In the genomic region with DNA sequence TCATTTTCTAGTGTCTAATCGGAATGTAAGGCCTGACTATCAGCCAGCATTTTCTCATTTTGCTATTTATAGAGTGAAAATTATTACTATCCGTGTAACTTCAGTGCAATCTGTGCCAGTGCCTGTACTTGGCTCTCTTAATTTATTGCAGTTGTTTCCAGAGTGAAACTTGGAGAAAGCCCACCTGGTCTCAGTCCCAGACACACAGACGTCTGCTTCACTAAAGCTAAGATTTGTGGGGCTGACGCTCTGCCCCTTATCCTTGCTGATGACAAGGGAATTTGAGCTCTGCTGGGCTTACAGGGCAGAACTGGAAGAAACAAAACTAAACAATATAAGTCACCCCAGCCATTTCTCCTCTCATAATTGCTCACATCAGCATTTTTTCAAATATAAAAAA, we compare ENCODE assay signal across 13 mouse cellular contexts. TPM values are rescaled to one million over a fixed set of nuclear protein-coding genes. Genes with fewer than 3 reads are reported as not detected.
A peak's percentile ranks its signal among the peaks of the same experiment; 100 is the strongest.
DNase-seq lines count a peak whose midpoint lies in the region; ATAC-seq lines count a peak whose summit lies in the region.
"Had no signal": no experiment of that assay in that cellular context is flagged by ENCODE, and none has a peak within 500 bp of the region (broad histone marks: within the 10 kb centered on the region; RNA-seq: fewer than 3 reads in every experiment).

No protein-coding gene starts in this region.

- no peaks in the 10 kb centered on the region for H3K27me3 ChIP-seq in midbrain, embryonic 14.5 days (ENCODE audit: control insufficient read depth, insufficient read depth, low read length)
- H3K27me3 ChIP-seq in hindbrain, embryonic 12.5 days, result no peaks in the 10 kb centered on the region
- H3K27me3 ChIP-seq: limb, embryonic 12.5 days; neural tube, embryonic 13.5 days had no signal

- 77% methylated on average over 4 of the region's 4 CpGs for WGBS in midbrain, embryonic 14.5 days
- 67% methylated on average over 4 of the region's 4 CpGs for WGBS in hindbrain, embryonic 12.5 days

- H3K36me3 ChIP-seq in midbrain, embryonic 14.5 days (ENCODE audit: control insufficient read depth, insufficient read depth, low read length), result no peaks in the 10 kb centered on the region
- H3K36me3 ChIP-seq in hindbrain, embryonic 12.5 days, result no peaks in the 10 kb centered on the region
- H3K36me3 ChIP-seq: limb, embryonic 12.5 days; neural tube, embryonic 13.5 days had no signal

- H3K4me2 ChIP-seq in midbrain, embryonic 14.5 days (ENCODE audit: low read length), result no peak overlapping the region
- H3K4me2 ChIP-seq in hindbrain, embryonic 12.5 days (replicated peaks), result no peak overlapping the region
- H3K4me2 ChIP-seq: limb, embryonic 12.5 days; neural tube, embryonic 13.5 days had no signal

- H3K4me3 ChIP-seq in midbrain, embryonic 14.5 days (replicated peaks; ENCODE audit: low read depth, low read length), result no peak overlapping the region
- no peak overlapping the region for H3K4me3 ChIP-seq in hindbrain, embryonic 12.5 days
- H3K4me3 ChIP-seq: limb, embryonic 12.5 days; neural tube, embryonic 13.5 days had no signal

- H3K4me1 ChIP-seq in midbrain, embryonic 14.5 days (ENCODE audit: control insufficient read depth, insufficient read depth, low read length), result peaks cover 6% of the 10 kb centered on the region; the same call in 1 of the 2 replicates
- H3K4me1 ChIP-seq in hindbrain, embryonic 12.5 days, result peaks cover 6% of the 10 kb centered on the region
- H3K4me1 ChIP-seq: limb, embryonic 12.5 days had no signal

- H3K27ac ChIP-seq in midbrain, embryonic 14.5 days (replicated peaks; ENCODE audit: low read depth, low read length), result no peak overlapping the region
- no peak overlapping the region for H3K27ac ChIP-seq in hindbrain, embryonic 12.5 days
- H3K27ac ChIP-seq: limb, embryonic 12.5 days; neural tube, embryonic 13.5 days had no signal

- H3K9me3 ChIP-seq in midbrain, embryonic 14.5 days (ENCODE audit: control insufficient read depth, low read length), result no peaks in the 10 kb centered on the region
- no peaks in the 10 kb centered on the region for H3K9me3 ChIP-seq in hindbrain, embryonic 12.5 days (replicated peaks)
- H3K9me3 ChIP-seq: limb, embryonic 12.5 days; neural tube, embryonic 13.5 days had no signal

- ATAC-seq in midbrain, embryonic 14.5 days (ENCODE audit: low FRiP score, low TSS enrichment), result no peak
- no peak for ATAC-seq in hindbrain, embryonic 12.5 days (ENCODE audit: low FRiP score)

- DNase-seq in ovary, adult 18-20 months (ENCODE audit: low spot score), result peak; percentile 6
- DNase-seq in ovary, postnatal 10 days (ENCODE audit: low spot score), result no peak
- peak; percentile 28 for DNase-seq in gastrocnemius, adult 18-20 months (ENCODE audit: low spot score)
- DNase-seq in heart, postnatal 4 days, result peak; percentile 39
- DNase-seq in lung, postnatal 36 days, result peak; percentile 49
- DNase-seq in midbrain, embryonic 14.5 days, result no peak
- no peak for DNase-seq in spleen, postnatal 14 days (ENCODE audit: low spot score in 2 of 2)
- DNase-seq: adrenal gland, postnatal 14 days; cerebellum, adult 9-10 months had no signal

- no peak overlapping the region for H3K9ac ChIP-seq in midbrain, embryonic 14.5 days (replicated peaks; ENCODE audit: low read length)
- no peak overlapping the region for H3K9ac ChIP-seq in hindbrain, embryonic 12.5 days
- H3K9ac ChIP-seq: limb, embryonic 12.5 days; neural tube, embryonic 13.5 days had no signal

RNA-seq across cellular contexts. Expression of gene Rnd3, which starts 47.7 kb away (rescaled TPM):
- total RNA-seq in gastrocnemius, adult 18-20 months (2021), result 1 to 10 TPM; 3.7 to 6.0 TPM
- total RNA-seq in heart, postnatal 4 days (2021), result 10 to 100 TPM; 28.2 to 29.3 TPM
- 210 and 322 TPM in 2 replicates for polyA plus RNA-seq in midbrain, embryonic 14.5 days (2014; fragmentation: Nextera tagmentation; extraction: Ambion mirVana)
- polyA plus RNA-seq in hindbrain, embryonic 12.5 days (2016; fragmentation: Nextera tagmentation; extraction: Ambion mirVana), result 321 and 363 TPM in 2 replicates
- total RNA-seq: MEL had no signal

Comparison
In these comparisons a context has a peak if more than half of its experiments do, and no peak if none do; other contexts are left out.
1. DNase-seq: peak in ovary, adult 18-20 months (single experiment), gastrocnemius, adult 18-20 months (single experiment), heart, postnatal 4 days (single experiment) and lung, postnatal 36 days (single experiment); none in ovary, postnatal 10 days (single experiment), midbrain, embryonic 14.5 days (single experiment) and spleen, postnatal 14 days (0 of 2).
2. RNA of gene Rnd3, which starts 47.7 kb away (total RNA-seq): 28.2 to 29.3 TPM in heart, postnatal 4 days; 3.7 to 6.0 TPM in gastrocnemius, adult 18-20 months; every median in the first group is over 4 times any median in the second.